In genomic region chr1:195232658-195233057, GRCm38 (mm10) we compare ENCODE assay signal across 8 mouse cellular contexts. TPM values are rescaled to one million over a fixed set of nuclear protein-coding genes. Genes with fewer than 3 reads are reported as not detected.
DNase-seq lines count a peak whose midpoint lies in the region; ATAC-seq lines count a peak whose summit lies in the region.

No protein-coding gene starts in this region.

- H3K4me3 ChIP-seq in forebrain, embryonic 16.5 days (replicated peaks; ENCODE audit: low read length) = no peak overlapping the region
- H3K4me3 ChIP-seq in midbrain, embryonic 15.5 days = no peak overlapping the region

- H3K36me3 ChIP-seq in forebrain, embryonic 16.5 days (ENCODE audit: control insufficient read depth, insufficient read depth) = no peaks in the 10 kb centered on the region
- H3K36me3 ChIP-seq in midbrain, embryonic 15.5 days (replicated peaks) = no peaks in the 10 kb centered on the region

- H3K27me3 ChIP-seq in forebrain, embryonic 16.5 days (replicated peaks; ENCODE audit: control insufficient read depth, insufficient read depth, low read length) = no peaks in the 10 kb centered on the region
- no peaks in the 10 kb centered on the region for H3K27me3 ChIP-seq in midbrain, embryonic 15.5 days (replicated peaks)

- no peak overlapping the region for H3K27ac ChIP-seq in forebrain, embryonic 16.5 days (ENCODE audit: low read length)
- H3K27ac ChIP-seq in midbrain, embryonic 15.5 days = no peak overlapping the region

- H3K4me1 ChIP-seq in forebrain, embryonic 16.5 days (replicated peaks; ENCODE audit: control insufficient read depth, insufficient read depth, low read length) = no peaks in the 10 kb centered on the region
- H3K4me1 ChIP-seq in midbrain, embryonic 15.5 days = no peaks in the 10 kb centered on the region

- intact Hi-C loops in left cerebral cortex, postnatal 4 days (cut with DNase I) = no loop called here

- ATAC-seq in forebrain, embryonic 16.5 days = peak; percentile 45; the same call in 1 of the 2 replicates
- ATAC-seq in midbrain, embryonic 15.5 days (replicated peaks) = 0 out of 2 replicates have a peak, but pooled peaks have one; percentile 42

- DNase-seq in 3T3-L1 (ENCODE audit: low read depth, low spot score) (peak; percentile 95), ES-CJ7 (ENCODE audit: low read depth, low spot score) (peak; percentile 83)
- peak; percentile 40 to 53 for DNase-seq in cerebellum, adult 18-20 months
- peak; percentile 34 for DNase-seq in kidney, adult 11 months
- peak; percentile 24 for DNase-seq in left cerebral cortex, postnatal 4 days
- DNase-seq in telencephalon, adult 2 months (ENCODE audit: low read depth, low spot score) = peak; percentile 26

- H3K4me2 ChIP-seq in forebrain, embryonic 16.5 days (ENCODE audit: low read length) = no peak overlapping the region
- no peak overlapping the region for H3K4me2 ChIP-seq in midbrain, embryonic 15.5 days

- H3K9me3 ChIP-seq in forebrain, embryonic 16.5 days (ENCODE audit: control insufficient read depth, low read length) = no peaks in the 10 kb centered on the region
- no peaks in the 10 kb centered on the region for H3K9me3 ChIP-seq in midbrain, embryonic 15.5 days

- H3K9ac ChIP-seq in forebrain, embryonic 16.5 days (replicated peaks; ENCODE audit: low read depth, low read length) = no peak overlapping the region
- no peak overlapping the region for H3K9ac ChIP-seq in midbrain, embryonic 15.5 days

RNA-seq across cellular contexts. Expression of gene Cr2, which starts 56.1 kb away (rescaled TPM):
- polyA plus RNA-seq in forebrain, embryonic 16.5 days (2015; fragmentation: Nextera tagmentation; extraction: Ambion mirVana) = 0.53 and 1.2 TPM in 2 replicates
- total RNA-seq in left cerebral cortex, postnatal 4 days (2021) = 1 to 10 TPM; 3.6 to 4.2 TPM
- 0.45 and 0.98 TPM in 2 replicates for polyA plus RNA-seq in midbrain, embryonic 15.5 days (2015; fragmentation: Nextera tagmentation; extraction: Ambion mirVana)

Comparison
In these comparisons a context has a peak if more than half of its experiments do, and no peak if none do; other contexts are left out.
1. DNase-seq: peak in every context shown above with its lines; median percentile 95 in 3T3-L1; 83 in ES-CJ7; 46 in cerebellum, adult 18-20 months; 34 in kidney, adult 11 months; 26 in telencephalon, adult 2 months; 24 in left cerebral cortex, postnatal 4 days.